Mouse (Mus musculus) CH12.LX (cell line): ENCODE measurements around the gene Wdfy3. TPM values are rescaled to one million over a fixed set of nuclear protein-coding genes. Genes with fewer than 3 reads are reported as not detected.

Experiments used
- DNase-seq: peaks from one replicate; pipeline ENCODE4 v3.0.0-alpha.2; 2013; ENCODE audit errors: extremely low read depth
- H3K27ac ChIP-seq: 2 replicates; pipeline ENCODE4 v1.5.1; 2012; ENCODE audit warnings: low read depth, mild to moderate bottlenecking, control low read depth, moderate library complexity; ENCODE audit not compliant: insufficient read depth
- H3K27me3 ChIP-seq: replicated peaks from 2 replicates; pipeline ENCODE3; 2012; ENCODE audit warnings: inconsistent platforms
- H3K36me3 ChIP-seq, 2 experiments: replicated peaks in 1 of 2; 2 replicates each; pipeline versions ENCODE3 to v1.6.1; 2012; ENCODE audit warnings: inconsistent platforms in 1 of 2, low read length in 1 of 2, mild to moderate bottlenecking in 1 of 2, mixed read lengths in 1 of 2, moderate library complexity in 1 of 2; ENCODE audit not compliant: control insufficient read depth in 1 of 2, insufficient read depth in 1 of 2
- H3K4me1 ChIP-seq, 2 experiments: 2 replicates each; pipeline ENCODE4 v1.6.1; 2012; ENCODE audit warnings: inconsistent platforms in 1 of 2, moderate library complexity in 1 of 2; ENCODE audit not compliant: insufficient read depth in 2 of 2, control insufficient read depth in 1 of 2
- H3K4me2 ChIP-seq: 2 replicates; pipeline ENCODE4 v1.6.1; 2012; ENCODE audit warnings: low read depth, mild to moderate bottlenecking, control low read depth; ENCODE audit not compliant: poor library complexity, insufficient read depth, severe bottlenecking
- H3K4me3 ChIP-seq, 3 experiments: fragments of 150-350 bp in 1 of 3; sonication (generic) in 1 of 3; replicated peaks in 1 of 3; 2 replicates each; pipeline versions ENCODE3 to v1.5.1; 2011 to 2012; ENCODE audit warnings: low read depth in 2 of 3, low read length in 2 of 3, mild to moderate bottlenecking in 2 of 3, moderate library complexity in 2 of 3, control low read depth in 1 of 3, improper control_type of control experiment in 1 of 3, inconsistent platforms in 1 of 3, mixed read lengths in 1 of 3; ENCODE audit not compliant: poor library complexity in 1 of 3
- H3K79me2 ChIP-seq: replicated peaks from 2 replicates; pipeline ENCODE4 v1.6.1; 2012; ENCODE audit warnings: mild to moderate bottlenecking, moderate library complexity; ENCODE audit not compliant: control insufficient read depth, poor library complexity, insufficient read depth, severe bottlenecking; ENCODE audit errors: extremely low read depth
- H3K9ac ChIP-seq: 2 replicates; pipeline ENCODE4 v1.6.1; 2012; ENCODE audit warnings: low read depth, mild to moderate bottlenecking, control low read depth, moderate library complexity; ENCODE audit not compliant: insufficient read depth
- H3K9me3 ChIP-seq: replicated peaks from 2 replicates; pipeline ENCODE3; 2012; ENCODE audit warnings: low read length, inconsistent platforms, mixed read lengths
- CHD1 ChIP-seq: IDR thresholded peaks from 2 replicates; pipeline ENCODE4 v1.6.1; 2012; ENCODE audit warnings: low read depth, low read length, improper control_type of control experiment, inconsistent platforms
- CHD2 ChIP-seq: IDR thresholded peaks from 2 replicates; pipeline ENCODE4 v1.6.1; 2011; ENCODE audit warnings: low read length, improper control_type of control experiment
- CTCF ChIP-seq, 2 experiments: IDR thresholded peaks in 1 of 2; conservative IDR thresholded peaks in 1 of 2; 2 replicates each; pipeline ENCODE4 v1.5.1; 2011 to 2012; ENCODE audit warnings: low read depth in 2 of 2, low read length in 2 of 2, improper control_type of control experiment in 1 of 2, inconsistent platforms in 1 of 2, mild to moderate bottlenecking in 1 of 2, moderate library complexity in 1 of 2
- E2F4 ChIP-seq: IDR thresholded peaks from 2 replicates; pipeline ENCODE4 v1.6.1; 2011; ENCODE audit warnings: low read depth, low read length, improper control_type of control experiment; ENCODE audit not compliant: insufficient replicate concordance
- ELF1 ChIP-seq: IDR thresholded peaks from 2 replicates; pipeline ENCODE4 v1.6.1; 2014; ENCODE audit warnings: low read depth, mild to moderate bottlenecking, inconsistent platforms, low read length, improper control_type of control experiment
- EP300 ChIP-seq: IDR thresholded peaks from 2 replicates; pipeline ENCODE4 v1.6.1; 2011; ENCODE audit warnings: low read length, improper control_type of control experiment
- HCFC1 ChIP-seq: IDR thresholded peaks from 2 replicates; pipeline ENCODE4 v1.6.1; 2012; ENCODE audit warnings: low read depth, mild to moderate bottlenecking, inconsistent platforms, low read length, improper control_type of control experiment
- JUN ChIP-seq: IDR thresholded peaks from 2 replicates; pipeline ENCODE4 v1.6.1; 2011; ENCODE audit warnings: low read depth, mild to moderate bottlenecking, low read length, improper control_type of control experiment, moderate library complexity; ENCODE audit not compliant: insufficient read depth
- MAFK ChIP-seq: IDR thresholded peaks from 2 replicates; pipeline ENCODE4 v1.6.1; 2011; ENCODE audit warnings: low read length, improper control_type of control experiment; ENCODE audit not compliant: insufficient replicate concordance
- MAX ChIP-seq: IDR thresholded peaks from 2 replicates; pipeline ENCODE4 v1.6.1; 2011; ENCODE audit warnings: low read length, improper control_type of control experiment
- MEF2A ChIP-seq: IDR thresholded peaks from 2 replicates; pipeline ENCODE4 v1.6.1; 2014; ENCODE audit warnings: low read depth, mild to moderate bottlenecking, inconsistent platforms, low read length, improper control_type of control experiment, borderline replicate concordance
- MXI1 ChIP-seq: IDR thresholded peaks from 2 replicates; pipeline ENCODE4 v1.6.1; 2011; ENCODE audit warnings: mild to moderate bottlenecking, low read depth, low read length, improper control_type of control experiment
- NELFE ChIP-seq: IDR thresholded peaks from 2 replicates; pipeline ENCODE4 v1.6.1; 2011; ENCODE audit warnings: low read depth, low read length, improper control_type of control experiment
- RAD21 ChIP-seq: IDR thresholded peaks from 2 replicates; pipeline ENCODE4 v1.6.1; 2011; ENCODE audit warnings: low read depth, mild to moderate bottlenecking, low read length, improper control_type of control experiment, moderate library complexity
- RCOR1 ChIP-seq: conservative IDR thresholded peaks from 2 replicates; pipeline ENCODE4 v1.6.1; 2012; ENCODE audit warnings: low read depth, mild to moderate bottlenecking, inconsistent platforms, low read length, improper control_type of control experiment
- SIN3A ChIP-seq: IDR thresholded peaks from 2 replicates; pipeline ENCODE4 v1.6.1; 2012; ENCODE audit warnings: low read length, improper control_type of control experiment, inconsistent platforms
- TCF12 ChIP-seq: IDR thresholded peaks from 2 replicates; pipeline ENCODE4 v1.6.1; 2014; ENCODE audit warnings: low read depth, mild to moderate bottlenecking, inconsistent platforms, low read length, improper control_type of control experiment
- UBTF ChIP-seq: IDR thresholded peaks from 2 replicates; pipeline ENCODE4 v1.6.1; 2012; ENCODE audit warnings: low read depth, mild to moderate bottlenecking, inconsistent platforms, low read length, improper control_type of control experiment, moderate library complexity
- USF1 ChIP-seq: IDR thresholded peaks from 2 replicates; pipeline ENCODE4 v1.6.1; 2014; ENCODE audit warnings: low read depth, mild to moderate bottlenecking, inconsistent platforms, low read length, improper control_type of control experiment
- dilution Hi-C: fragments of 300-500 bp; cut with MboI; formaldehyde crosslinking; loops from 2 replicates; pipeline ENCODE4 v1.14.3; 2020; ENCODE audit warnings: low sequenced_read_pairs; ENCODE audit not compliant: extremely low pct_unique_long_range_greater_than_20kb, extremely low pct_ligation_motif_present
- in situ Hi-C: fragments of 300-500 bp; cut with MboI; formaldehyde crosslinking; loops from 3 replicates; pipeline ENCODE4 v1.14.3; 2019; ENCODE audit warnings: low sequenced_read_pairs, low pct_ligation_motif_present, low pct_unique_long_range_greater_than_20kb, mixed read lengths
- polyA plus RNA-seq: library from polyadenylated mRNA; unstranded; fragments of >175 nt; gene quantifications from 2 replicates; pipeline ENCODE4 v1.2.1, GENCODE M21; 2012; ENCODE audit warnings: low read depth; ENCODE audit not compliant: insufficient read length
- total RNA-seq, 2 experiments: library from RNA; depleted of rRNA; stranded (reverse); fragments of 300-350 nt in 1 of 2; fragments of >200 nt in 1 of 2; gene quantifications; 2 replicates each; pipeline ENCODE4 v1.2.3; 2012 to 2014

Wdfy3 gene
- total and polyA plus RNA-seq, 3 experiments, result not detected

DNA sequence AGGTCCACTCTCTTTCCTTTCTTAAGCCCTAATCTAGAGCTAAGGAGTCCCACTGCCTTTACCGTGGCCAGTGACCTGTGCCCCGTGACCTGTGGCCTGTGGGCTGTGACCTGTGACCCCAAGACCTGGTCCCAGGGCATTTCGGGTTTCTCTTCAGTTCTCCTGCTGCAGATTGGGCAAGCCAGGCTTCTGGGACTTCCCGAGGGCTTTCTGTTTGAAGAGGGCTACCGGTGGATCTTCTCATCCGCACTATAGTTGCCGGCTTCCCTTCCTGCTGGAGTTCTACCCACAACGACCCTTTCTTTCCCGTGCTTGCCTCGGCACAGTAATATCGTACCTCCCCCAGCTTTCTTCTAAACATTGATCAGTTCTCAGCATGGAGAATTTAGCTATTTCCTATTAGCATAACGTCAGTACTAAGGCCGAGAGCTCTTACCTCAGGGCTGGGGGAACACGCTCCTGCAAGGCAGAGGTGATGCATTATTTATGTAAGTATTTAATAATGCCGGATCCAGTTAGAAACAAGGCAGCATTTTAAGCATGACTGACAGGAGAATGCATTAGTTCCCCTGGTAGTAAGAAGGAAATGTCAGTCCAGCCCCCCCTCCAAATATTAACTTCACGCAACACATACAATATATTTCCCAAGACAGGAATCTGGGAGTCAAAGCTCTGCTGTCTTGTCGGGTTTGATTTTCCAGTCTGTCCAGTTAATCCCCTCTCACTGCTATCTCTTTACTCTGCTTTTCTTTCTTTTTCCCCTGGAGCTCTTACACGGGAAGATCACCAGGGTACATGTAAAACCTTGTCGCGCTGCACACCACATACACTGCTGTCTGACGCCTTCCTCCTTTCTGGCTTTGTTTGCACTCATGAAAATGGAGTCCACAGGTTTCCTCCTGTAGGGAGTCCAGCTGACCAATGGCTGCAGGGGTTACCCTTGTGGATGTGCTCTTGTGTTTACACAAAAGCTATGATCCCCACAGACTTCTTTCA is 30.8 kb upstream of the Wdfy3 start:
- Histone ChIP-seq H3K9me3 (no peaks in the 10 kb centered on the region), H3K4me1 (no peaks in the 10 kb centered on the region), H3K4me2 (no peak overlapping the region), H3K27me3 (no peaks in the 10 kb centered on the region), H3K79me2 (no peaks in the 10 kb centered on the region), H3K4me3 (no peak overlapping the region), H3K27ac (no peak overlapping the region), H3K9ac (no peak overlapping the region), H3K36me3 (no peaks in the 10 kb centered on the region)
- in situ Hi-C loops, result no loop called here
- TF ChIP-seq RAD21 (no peak), RCOR1 (no peak), USF1 (no peak), TCF12 (no peak), MEF2A (no peak)
- dilution Hi-C loops, result no loop called here
- no peak for DNase-seq

DNA sequence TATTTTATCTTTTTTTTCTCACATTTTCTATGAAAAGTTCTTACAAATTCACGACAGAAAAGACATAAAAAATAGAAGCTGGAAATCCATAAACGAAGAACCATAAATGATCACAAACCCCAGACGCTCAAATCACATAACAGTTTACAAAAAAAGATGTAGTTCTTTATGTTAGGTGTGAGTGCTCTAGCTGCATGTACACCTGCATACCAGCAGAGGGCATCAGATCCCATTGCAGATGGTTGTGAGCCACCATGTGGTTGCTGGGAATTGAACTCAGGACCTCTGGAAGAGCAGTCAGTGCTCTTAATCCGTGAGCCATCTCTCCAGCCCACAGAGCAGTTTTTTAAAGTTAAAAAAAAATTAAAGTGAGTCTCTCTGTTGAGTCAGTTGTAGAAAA is 25.9 kb upstream of the Wdfy3 start:
- no peak overlapping the region for H3K4me3 ChIP-seq
- H3K27me3 ChIP-seq, result no peaks in the 10 kb centered on the region
- DNase-seq, result no peak
- H3K36me3 ChIP-seq, result no peaks in the 10 kb centered on the region
- H3K9ac ChIP-seq, result no peak overlapping the region
- dilution Hi-C loops (no loop called here), in situ Hi-C loops (no loop called here)
- H3K9me3 ChIP-seq, result no peaks in the 10 kb centered on the region
- no peak for TF ChIP-seq RCOR1
- TF ChIP-seq UBTF, result no peak
- peak in 1 of 2 experiments; percentile 15; a peak in 1 of 4 replicates for TF ChIP-seq CTCF (conservative IDR thresholded peaks at IDR 0.05 in 1 of 2, IDR thresholded peaks at IDR 0.05 in 1 of 2; ENCODE audit: low read depth in 2 of 2, low read length in 2 of 2)
- no peak for TF ChIP-seq E2F4
- H3K4me2 ChIP-seq, result no peak overlapping the region
- H3K27ac ChIP-seq, result no peak overlapping the region
- H3K4me1 ChIP-seq, result no peaks in the 10 kb centered on the region
- no peaks in the 10 kb centered on the region for H3K79me2 ChIP-seq

DNA sequence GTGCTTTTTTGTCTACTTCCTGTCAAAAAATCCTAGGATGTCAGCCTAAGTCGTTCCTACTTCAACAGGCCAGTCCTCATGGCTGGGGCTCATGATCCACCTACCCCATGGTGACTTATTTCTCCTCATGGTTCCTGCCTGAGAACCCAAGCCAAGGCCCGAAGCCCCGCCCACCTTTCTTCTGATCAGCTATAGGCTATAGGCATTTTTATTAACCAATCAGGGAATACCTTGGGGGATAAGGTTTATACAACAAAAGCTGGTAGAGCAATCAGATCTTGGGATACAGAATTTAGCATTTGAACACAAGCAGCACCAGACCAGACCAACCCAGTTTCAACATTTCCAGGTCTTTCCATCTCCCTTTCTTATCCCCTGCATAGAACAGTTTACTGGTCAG is 21.0 kb upstream of the Wdfy3 start:
- Histone ChIP-seq H3K79me2 (no peaks in the 10 kb centered on the region), H3K27ac (no peak overlapping the region), H3K4me3 (no peak overlapping the region), H3K4me2 (no peak overlapping the region), H3K4me1 (no peaks in the 10 kb centered on the region), H3K36me3 (no peaks in the 10 kb centered on the region), H3K9ac (no peak overlapping the region), H3K9me3 (no peaks in the 10 kb centered on the region), H3K27me3 (peaks cover 4% of the 10 kb centered on the region)
- dilution Hi-C loops, result no loop called here
- no peak for DNase-seq
- in situ Hi-C loops, result no loop called here
- TF ChIP-seq CHD1 (no peak), HCFC1 (no peak), JUN (no peak), MAFK (no peak), EP300 (no peak), MXI1 (no peak), ELF1 (no peak), CHD2 (no peak), SIN3A (no peak), MAX (no peak), NELFE (no peak), TCF12 (no peak)
